Mouse (Mus musculus) left cerebral cortex, adult 18-20 months (tissue): ENCODE data around the gene Smim9. TPM values are rescaled to one million over a fixed set of nuclear protein-coding genes. Genes with fewer than 3 reads are reported as not detected.

Source experiments
- total RNA-seq, 2 experiments: library from RNA; stranded (reverse); gene quantifications; 2 replicates each; pipeline ENCODE4 v1.2.3; 2021

Gene Smim9
- total RNA-seq, 2 experiments from 2014 or later: not detected

Other genes starting within 250 kb of the Smim9 start
- 1 to 10 TPM; 1.8 to 2.1 TPM for gene Gab3, start 78.3 kb downstream of the Smim9 start, total RNA-seq
- 10 to 100 TPM; 34.1 to 40.0 TPM for gene Dkc1, start 67.9 kb downstream of the Smim9 start, total RNA-seq
- 10 to 100 TPM; 39.1 to 39.5 TPM for gene Mpp1, start 32.8 kb downstream of the Smim9 start, total RNA-seq
- gene Fundc2, start 218.6 kb upstream of the Smim9 start, total RNA-seq: 10 to 100 TPM; 46.8 to 58.2 TPM
- gene F8, start 218.8 kb upstream of the Smim9 start, total RNA-seq: 1 to 10 TPM; 3.0 to 3.4 TPM